Mouse (Mus musculus) testis, postnatal 10 days (tissue): Measurements from ENCODE around the gene Mbd5.

Experiments used
- DNase-seq: peaks from one replicate; pipeline ENCODE4 v3.0.0; 2021; ENCODE audit warnings: low spot score

Mbd5 gene

DNA sequence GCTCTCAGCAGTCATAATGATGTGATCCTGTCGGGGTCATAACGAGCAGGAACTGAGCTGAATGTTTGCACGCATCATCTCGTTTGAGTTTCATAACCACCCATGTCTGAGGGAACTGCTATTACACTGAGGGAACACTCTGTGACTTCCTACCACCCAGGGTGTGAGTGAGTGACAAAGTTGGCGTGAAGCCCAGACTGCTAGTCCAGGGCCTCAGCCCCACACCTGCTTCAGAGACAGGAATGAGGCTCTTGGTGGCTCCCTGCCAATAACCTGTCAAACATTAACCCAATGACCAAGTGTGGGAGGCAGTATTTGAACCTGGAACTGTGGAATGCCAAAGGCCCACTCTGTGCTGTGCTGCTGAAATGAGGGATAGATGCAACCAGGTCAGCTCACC lies 400.5 kb downstream of the Mbd5 start:
- DNase-seq: peak; percentile 66

GRCm38 (mm10) chr2:49350852-49351251 lies 401.5 kb downstream of the Mbd5 start:
- DNase-seq: no peak

- DNase-seq: no peak
Measured at GRCm38 (mm10) chr2:49354066-49354465, 404.8 kb downstream of the Mbd5 start.

- no peak for DNase-seq
Measured at GRCm38 (mm10) chr2:49355867-49356266, 406.6 kb downstream of the Mbd5 start.

- no peak for DNase-seq
Measured at GRCm38 (mm10) chr2:49358128-49358814, 409.0 kb downstream of the Mbd5 start.

DNA sequence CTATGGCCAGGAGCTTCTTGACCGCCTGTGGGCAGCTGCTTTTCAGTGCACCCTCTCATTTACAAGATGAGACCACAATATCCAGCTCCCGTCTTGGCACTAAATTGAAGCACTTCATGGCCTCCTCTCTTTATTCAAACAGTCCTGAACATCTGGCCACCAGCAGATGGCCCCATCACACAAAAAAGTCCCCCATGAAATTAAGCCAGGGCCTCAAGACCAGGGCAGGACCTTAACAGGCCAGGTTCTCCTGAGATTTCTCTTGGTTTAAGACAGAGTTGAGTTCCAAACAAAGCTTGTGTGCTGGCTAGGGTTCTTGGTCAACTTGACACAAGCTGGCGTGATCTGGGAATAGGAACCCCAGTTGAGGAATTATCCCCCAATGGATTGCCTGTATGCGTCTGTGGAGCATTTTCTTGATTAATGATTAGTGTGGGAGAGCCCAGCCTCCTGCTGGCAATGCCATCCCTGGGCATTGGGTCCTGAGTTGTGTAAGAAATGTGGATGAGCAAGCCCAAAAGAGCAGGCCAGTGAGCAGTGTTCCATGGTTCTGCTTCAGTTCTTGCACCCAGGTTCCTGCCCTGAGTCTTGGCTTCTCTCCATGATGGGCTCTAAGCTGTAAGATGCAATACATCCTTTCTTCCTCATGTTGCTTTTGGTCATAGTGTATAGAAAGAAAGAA lies 409.7 kb downstream of the Mbd5 start:
- DNase-seq: peak; percentile 55

DNA sequence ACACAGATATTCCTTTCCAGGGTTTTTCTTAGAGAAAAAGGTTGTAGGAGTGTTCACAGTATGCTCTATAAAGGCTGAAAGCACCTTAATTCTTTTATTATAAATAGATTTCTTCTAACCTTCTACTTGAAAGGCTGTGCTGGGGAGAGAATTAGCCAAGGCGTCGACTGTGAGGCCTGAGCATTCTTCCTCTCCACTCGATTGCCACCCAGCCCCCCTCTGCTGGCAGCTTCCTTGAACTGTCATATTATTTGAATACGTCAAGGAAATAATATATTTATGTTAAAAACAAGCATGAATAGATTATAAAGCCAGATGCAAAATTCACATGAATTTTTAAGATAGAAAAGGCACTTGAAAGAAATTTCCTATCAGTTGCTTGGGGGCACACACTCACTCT lies 410.4 kb downstream of the Mbd5 start:
- DNase-seq: no peak

DNA sequence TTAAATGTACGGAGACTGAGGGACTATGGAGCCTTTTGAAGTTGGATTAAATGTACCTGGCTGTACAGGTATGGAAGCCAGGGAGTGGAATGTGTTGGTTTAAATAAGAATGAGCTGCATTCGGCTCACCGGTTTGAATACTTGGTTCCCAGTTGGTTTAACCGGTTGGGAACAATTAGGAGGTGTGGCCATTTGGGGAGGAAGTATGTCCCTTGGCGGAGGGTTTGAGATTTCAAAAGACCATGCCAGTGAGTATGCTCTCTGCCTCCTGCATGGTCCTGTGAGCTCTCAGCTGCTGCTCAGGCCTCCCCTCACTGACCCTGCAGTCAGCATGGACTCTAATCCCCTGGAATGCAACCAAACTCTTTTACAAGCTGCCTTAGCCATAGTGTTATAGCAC lies 415.2 kb downstream of the Mbd5 start:
- DNase-seq: no peak

GRCm38 (mm10) chr2:49366878-49367545 lies 417.7 kb downstream of the Mbd5 start:
- no peak for DNase-seq

DNA sequence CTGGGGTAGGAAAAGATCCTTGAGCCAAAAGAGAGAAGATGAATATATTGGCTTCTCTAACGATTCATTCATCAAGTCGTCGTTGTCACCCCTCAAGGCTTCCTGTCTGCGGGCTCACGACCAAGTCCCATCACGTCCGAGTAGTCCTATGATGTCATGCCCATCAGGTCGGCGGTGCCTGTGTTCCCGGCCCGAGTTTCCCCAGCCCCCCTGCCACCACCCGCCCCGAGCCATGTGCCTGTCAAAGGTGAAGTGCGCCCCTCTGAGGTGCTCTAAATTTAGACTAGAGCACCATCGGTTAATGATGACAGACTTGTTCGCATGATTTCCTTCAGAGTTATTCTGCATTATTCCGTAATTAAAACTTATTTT lies 418.2 kb downstream of the Mbd5 start:
- DNase-seq: no peak

GRCm38 (mm10) chr2:49371632-49372031 lies 422.3 kb downstream of the Mbd5 start:
- no peak for DNase-seq

GRCm38 (mm10) chr2:49372586-49372985 lies 423.3 kb downstream of the Mbd5 start:
- no peak for DNase-seq
